Mouse (Mus musculus): ENCODE results near the gene Pbrm1.

GRCm38 (mm10) chr14:31130236-31131220, 111.6 kb downstream of the Pbrm1 start, which contains the start of gene Nt5dc2:
- TF ChIP-seq GATA1 (IDR thresholded peaks at IDR 0.05; ENCODE audit: borderline replicate concordance, low read length) (no peak), FLI1 (IDR thresholded peaks at IDR 0.05; ENCODE audit: low read length) (no peak)

All from megakaryocyte, embryonic 14.5 days (primary cell).